Mouse (Mus musculus): Measurements from ENCODE around the gene Senp7. TPM values are rescaled to one million over a fixed set of nuclear protein-coding genes. Genes with fewer than 3 reads are reported as not detected.

The Senp7 gene
- total and polyA plus RNA-seq, 3 experiments, result 2.9 to 15.6 (median 14.4) TPM

DNA sequence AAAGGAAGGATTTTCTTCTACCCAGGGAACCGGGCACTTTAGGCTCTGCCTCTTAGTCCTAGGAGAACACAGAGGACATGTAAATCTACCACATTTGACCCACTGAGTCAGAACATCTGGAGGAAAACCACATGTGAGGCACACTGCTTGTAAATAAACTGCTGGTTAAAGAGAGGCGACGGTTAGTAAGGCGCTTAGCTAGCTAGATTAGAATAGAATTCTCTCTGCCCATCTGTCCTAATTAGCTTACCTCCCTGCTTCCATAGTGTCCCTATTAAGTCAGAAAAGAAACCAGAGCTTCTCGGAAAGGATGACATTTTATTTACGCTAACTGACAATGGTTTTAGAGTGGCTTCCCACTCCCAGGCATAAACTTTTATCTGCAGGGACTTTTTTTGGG, 155.9 kb downstream of the Senp7 start, which contains the start of gene Impg2:
TSS of gene Impg2 (plus strand) at position 263 of the 400 bp plus-strand sequence.
- TF ChIP-seq CTCF (IDR thresholded peaks at IDR 0.05) (no peak), POLR2A (IDR thresholded peaks at IDR 0.05; ENCODE audit: insufficient read depth, low read depth, low read length) (no peak), EP300 (IDR thresholded peaks at IDR 0.05; ENCODE audit: insufficient read depth, low read depth, low read length) (no peak)
- H3K79me2 ChIP-seq (replicated peaks; ENCODE audit: control insufficient read depth, insufficient read depth, low read length), result no peaks in the 10 kb centered on the region
- H3K4me3 ChIP-seq, result no peak within 1 kb of the TSS
- no peaks in the 10 kb centered on the region for H3K36me3 ChIP-seq (ENCODE audit: control insufficient read depth, insufficient read depth, low read length)
- WGBS, result 52% methylated on average over 6 of the region's 6 CpGs
- intact Hi-C loops (cut with DNase I), result no loop called here
- H3K4me1 ChIP-seq (ENCODE audit: control insufficient read depth, insufficient read depth, low read length), result no peaks in the 10 kb centered on the region
- no peaks in the 10 kb centered on the region for H3K27me3 ChIP-seq (ENCODE audit: control insufficient read depth, insufficient read depth, low read length)
- no peak within 1 kb of the TSS for H3K9ac ChIP-seq (ENCODE audit: low read depth, low read length)
- DNase-seq, result no peak
- H3K27ac ChIP-seq, result no peak within 1 kb of the TSS

DNA sequence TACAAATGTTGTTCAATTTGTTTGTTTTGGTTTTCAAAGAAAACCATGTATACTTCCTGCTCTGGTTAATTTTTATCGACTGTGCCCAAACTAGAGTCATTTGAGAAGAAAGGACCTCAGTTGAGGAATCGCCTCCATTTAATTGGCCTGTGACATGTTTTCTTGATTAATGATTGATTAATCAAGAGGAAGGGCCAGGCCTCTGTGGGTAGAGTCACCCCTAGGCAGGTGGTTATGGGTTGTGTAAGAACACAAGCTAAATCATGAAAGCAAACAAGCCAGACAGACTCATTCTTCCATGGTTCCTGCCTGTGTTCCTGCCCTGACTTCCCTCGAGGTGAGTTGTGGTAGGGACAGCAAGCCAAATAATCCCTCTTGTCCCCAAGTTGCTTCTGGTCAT, 164.6 kb downstream of the Senp7 start:
- Histone ChIP-seq H3K4me1 (ENCODE audit: control insufficient read depth, insufficient read depth, low read length) (no peaks in the 10 kb centered on the region), H3K27me3 (ENCODE audit: control insufficient read depth, insufficient read depth, low read length) (no peaks in the 10 kb centered on the region), H3K36me3 (ENCODE audit: control insufficient read depth, insufficient read depth, low read length) (no peaks in the 10 kb centered on the region), H3K27ac (no peak overlapping the region), H3K79me2 (replicated peaks; ENCODE audit: control insufficient read depth, insufficient read depth, low read length) (no peaks in the 10 kb centered on the region), H3K4me3 (no peak overlapping the region), H3K9ac (ENCODE audit: low read depth, low read length) (no peak overlapping the region)
- intact Hi-C loops (cut with DNase I), result no loop called here
- DNase-seq, result no peak
- 72% methylated on average over 3 of the region's 3 CpGs for WGBS
- TF ChIP-seq EP300 (IDR thresholded peaks at IDR 0.05; ENCODE audit: insufficient read depth, low read depth, low read length) (no peak), CTCF (IDR thresholded peaks at IDR 0.05) (no peak), POLR2A (IDR thresholded peaks at IDR 0.05; ENCODE audit: insufficient read depth, low read depth, low read length) (no peak)

DNA sequence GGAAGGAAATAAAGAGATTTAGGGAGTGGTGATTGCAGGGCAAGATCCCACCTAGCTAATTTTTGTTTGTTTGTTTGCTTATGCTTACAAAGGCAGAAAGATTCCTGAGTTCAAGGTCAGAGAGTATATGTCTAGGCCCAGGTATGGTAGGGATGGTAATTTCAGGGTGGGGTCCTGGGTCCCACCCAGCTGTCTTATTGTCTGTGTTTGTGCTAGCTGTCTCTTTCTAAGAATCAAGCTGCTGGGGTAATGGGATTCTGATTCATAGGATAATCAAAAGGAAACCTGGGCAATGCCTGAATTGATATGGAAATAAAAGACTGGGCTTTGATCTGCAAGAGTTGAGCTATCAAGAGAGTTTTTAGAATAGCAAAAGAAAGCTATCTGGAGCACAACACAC, 179.5 kb downstream of the Senp7 start:
- no peaks in the 10 kb centered on the region for H3K36me3 ChIP-seq (ENCODE audit: control insufficient read depth, insufficient read depth, low read length)
- H3K27ac ChIP-seq, result no peak overlapping the region
- intact Hi-C loops (cut with DNase I), result no loop called here
- TF ChIP-seq POLR2A (IDR thresholded peaks at IDR 0.05; ENCODE audit: insufficient read depth, low read depth, low read length) (no peak), EP300 (IDR thresholded peaks at IDR 0.05; ENCODE audit: insufficient read depth, low read depth, low read length) (no peak), CTCF (IDR thresholded peaks at IDR 0.05) (no peak)
- H3K79me2 ChIP-seq (replicated peaks; ENCODE audit: control insufficient read depth, insufficient read depth, low read length), result no peaks in the 10 kb centered on the region
- H3K27me3 ChIP-seq (ENCODE audit: control insufficient read depth, insufficient read depth, low read length), result no peaks in the 10 kb centered on the region
- H3K4me3 ChIP-seq, result no peak overlapping the region
- H3K9ac ChIP-seq (ENCODE audit: low read depth, low read length), result no peak overlapping the region
- DNase-seq, result no peak
- H3K4me1 ChIP-seq (ENCODE audit: control insufficient read depth, insufficient read depth, low read length), result no peaks in the 10 kb centered on the region

DNA sequence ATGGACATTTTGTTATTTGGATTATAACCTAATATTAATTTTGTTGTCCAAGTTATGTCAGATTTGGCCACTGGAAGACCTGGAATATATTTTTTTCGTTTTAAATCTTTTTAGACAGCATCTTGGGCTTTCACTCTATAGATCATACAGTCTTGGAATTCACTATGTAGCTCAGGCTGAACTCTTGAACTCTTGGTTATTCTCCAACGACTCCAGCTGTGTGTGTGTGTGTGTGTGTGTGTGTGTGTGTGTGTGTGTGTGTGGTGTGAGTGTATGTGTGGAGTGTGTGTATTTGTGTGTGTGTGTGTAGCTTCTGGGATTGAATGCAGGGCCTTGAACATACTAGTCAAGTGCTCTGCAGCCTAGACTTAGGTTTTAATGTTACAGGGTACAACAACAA, 181.3 kb downstream of the Senp7 start:
- Histone ChIP-seq H3K4me1 (ENCODE audit: control insufficient read depth, insufficient read depth, low read length) (no peaks in the 10 kb centered on the region), H3K27ac (no peak overlapping the region)

DNA sequence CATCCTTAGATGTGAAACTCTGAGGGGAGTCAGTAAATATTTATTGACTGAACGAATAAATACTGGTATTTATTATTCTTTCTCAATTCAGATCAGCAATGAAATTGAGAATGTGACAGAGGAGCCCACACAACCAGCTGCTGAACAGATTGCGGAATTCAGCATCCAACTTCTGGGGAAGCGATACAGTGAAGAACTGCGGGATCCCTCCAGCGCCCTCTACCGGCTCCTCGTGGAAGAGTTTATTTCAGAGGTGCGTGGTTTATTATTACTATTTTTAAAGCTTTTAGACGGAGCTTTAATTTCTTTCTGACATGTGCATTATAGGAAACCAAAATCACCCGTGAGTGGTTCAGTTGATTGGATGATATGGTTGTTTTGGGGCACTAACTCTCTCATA, 183.2 kb downstream of the Senp7 start:
- Histone ChIP-seq H3K27me3 (ENCODE audit: control insufficient read depth, insufficient read depth, low read length) (no peaks in the 10 kb centered on the region), H3K36me3 (ENCODE audit: control insufficient read depth, insufficient read depth, low read length) (no peaks in the 10 kb centered on the region), H3K9ac (ENCODE audit: low read depth, low read length) (no peak overlapping the region), H3K27ac (no peak overlapping the region), H3K4me3 (no peak overlapping the region), H3K79me2 (replicated peaks; ENCODE audit: control insufficient read depth, insufficient read depth, low read length) (no peaks in the 10 kb centered on the region), H3K4me1 (ENCODE audit: control insufficient read depth, insufficient read depth, low read length) (no peaks in the 10 kb centered on the region)
- no peak for DNase-seq
- intact Hi-C loops (cut with DNase I), result no loop called here
- WGBS, result 57% methylated on average over 10 of the region's 10 CpGs
- TF ChIP-seq CTCF (IDR thresholded peaks at IDR 0.05) (peak; percentile 63), EP300 (IDR thresholded peaks at IDR 0.05; ENCODE audit: insufficient read depth, low read depth, low read length) (no peak)

More for the DNA sequence above, 181.3 kb downstream of the Senp7 start:
- WGBS, result 38% methylated on average over 2 of the region's 2 CpGs
- DNase-seq, result no peak
- TF ChIP-seq EP300 (IDR thresholded peaks at IDR 0.05; ENCODE audit: insufficient read depth, low read depth, low read length) (no peak), POLR2A (IDR thresholded peaks at IDR 0.05; ENCODE audit: insufficient read depth, low read depth, low read length) (no peak), CTCF (IDR thresholded peaks at IDR 0.05) (no peak)
- intact Hi-C loops (cut with DNase I), result no loop called here
- H3K79me2 ChIP-seq (replicated peaks; ENCODE audit: control insufficient read depth, insufficient read depth, low read length), result no peaks in the 10 kb centered on the region
- no peaks in the 10 kb centered on the region for H3K27me3 ChIP-seq (ENCODE audit: control insufficient read depth, insufficient read depth, low read length)
- H3K9ac ChIP-seq (ENCODE audit: low read depth, low read length), result no peak overlapping the region
- no peaks in the 10 kb centered on the region for H3K36me3 ChIP-seq (ENCODE audit: control insufficient read depth, insufficient read depth, low read length)
- no peak overlapping the region for H3K4me3 ChIP-seq

DNA sequence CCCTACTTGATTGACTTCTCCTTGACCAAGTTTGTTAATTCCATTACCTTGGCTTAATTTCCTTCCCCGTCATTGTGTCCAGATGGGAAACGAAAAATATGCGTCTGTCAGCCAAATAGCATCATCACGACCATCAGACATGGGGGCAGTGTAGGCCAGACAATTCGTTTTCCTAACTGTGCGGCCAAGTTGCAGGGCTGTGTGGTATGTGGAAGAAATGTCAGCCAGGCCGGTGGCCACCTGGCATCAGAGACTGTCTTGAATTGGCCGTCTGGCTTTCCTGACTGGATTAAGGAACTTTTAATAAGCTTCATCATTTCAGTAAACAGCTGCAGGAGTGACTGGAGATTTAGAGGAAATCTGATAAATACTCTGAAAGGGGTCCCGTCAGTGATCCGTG, 184.6 kb downstream of the Senp7 start:
- intact Hi-C loops (cut with DNase I), result no loop called here
- no peaks in the 10 kb centered on the region for H3K36me3 ChIP-seq (ENCODE audit: control insufficient read depth, insufficient read depth, low read length)
- H3K4me3 ChIP-seq, result no peak overlapping the region
- WGBS, result 65% methylated on average over 10 of the region's 10 CpGs
- no peak overlapping the region for H3K9ac ChIP-seq (ENCODE audit: low read depth, low read length)
- DNase-seq, result peak in 1 of 2 experiments; percentile 11
- no peak overlapping the region for H3K27ac ChIP-seq
- no peak for TF ChIP-seq EP300 (IDR thresholded peaks at IDR 0.05; ENCODE audit: insufficient read depth, low read depth, low read length)
- TF ChIP-seq POLR2A (IDR thresholded peaks at IDR 0.05; ENCODE audit: insufficient read depth, low read depth, low read length), result no peak
- no peak for TF ChIP-seq CTCF (IDR thresholded peaks at IDR 0.05)
- H3K4me1 ChIP-seq (ENCODE audit: control insufficient read depth, insufficient read depth, low read length), result no peaks in the 10 kb centered on the region
- no peaks in the 10 kb centered on the region for H3K79me2 ChIP-seq (replicated peaks; ENCODE audit: control insufficient read depth, insufficient read depth, low read length)
- H3K27me3 ChIP-seq (ENCODE audit: control insufficient read depth, insufficient read depth, low read length), result no peaks in the 10 kb centered on the region

Small RNAs within 50 kb of the gene (microRNA-seq; reads per million reads assigned to microRNA genes)
- 0 reads per million in 2 experiments for gene Gm24047

Other genes with a start within 250 kb of the Senp7 start
- gene Nfkbiz, start 209.4 kb upstream of the Senp7 start, total RNA-seq (2021), result 1 to 10 TPM; 2.1 to 2.3 TPM
- gene Nfkbiz, start 209.4 kb upstream of the Senp7 start, polyA plus RNA-seq (2012; rRNA removed), result 2.8 and 3.4 TPM in 2 replicates
- gene Nxpe3, start 153.1 kb upstream of the Senp7 start, total RNA-seq (2021), result under 1 TPM; 0.43 to 0.44 TPM
- gene Nxpe3, start 153.1 kb upstream of the Senp7 start, polyA plus RNA-seq (2012; rRNA removed), result 0.51 and 0.82 TPM in 2 replicates
- gene Cep97, start 113.5 kb upstream of the Senp7 start, total RNA-seq (2021), result 1 to 10 TPM; 3.3 to 5.6 TPM
- 1.1 and 1.5 TPM in 2 replicates for gene Cep97, start 113.5 kb upstream of the Senp7 start, polyA plus RNA-seq (2012; rRNA removed)
- 100 to 1,000 TPM; 494 to 591 TPM for gene Rpl24, start 82.1 kb upstream of the Senp7 start, total RNA-seq (2021)
- gene Rpl24, start 82.1 kb upstream of the Senp7 start, polyA plus RNA-seq (2012; rRNA removed), result 185 and 205 TPM in 2 replicates
- 10 to 100 TPM; 10.3 to 11.2 TPM for gene Zbtb11, start 74.5 kb upstream of the Senp7 start, total RNA-seq (2021)
- gene Zbtb11, start 74.5 kb upstream of the Senp7 start, polyA plus RNA-seq (2012; rRNA removed), result 2.3 and 4.5 TPM in 2 replicates
- 10 to 100 TPM; 47.1 to 50.7 TPM for gene Pcnp, start 18.6 kb upstream of the Senp7 start, total RNA-seq (2021)
- gene Pcnp, start 18.6 kb upstream of the Senp7 start, polyA plus RNA-seq (2012; rRNA removed), result 15.1 and 30.1 TPM in 2 replicates
- 10 to 100 TPM; 12.0 TPM for gene Trmt10c, start 10.5 kb upstream of the Senp7 start, total RNA-seq (2021)
- gene Trmt10c, start 10.5 kb upstream of the Senp7 start, polyA plus RNA-seq (2012; rRNA removed), result 2.5 and 4.2 TPM in 2 replicates
- gene Impg2, start 156.0 kb downstream of the Senp7 start, total RNA-seq (2021), result under 1 TPM; 0.05 to 0.11 TPM
- 0.06 TPM in 1 of 2 replicates, not detected in the other for gene Impg2, start 156.0 kb downstream of the Senp7 start, polyA plus RNA-seq (2012; rRNA removed)